8 mouse cellular contexts compared by ENCODE assay signal in the genomic region with DNA sequence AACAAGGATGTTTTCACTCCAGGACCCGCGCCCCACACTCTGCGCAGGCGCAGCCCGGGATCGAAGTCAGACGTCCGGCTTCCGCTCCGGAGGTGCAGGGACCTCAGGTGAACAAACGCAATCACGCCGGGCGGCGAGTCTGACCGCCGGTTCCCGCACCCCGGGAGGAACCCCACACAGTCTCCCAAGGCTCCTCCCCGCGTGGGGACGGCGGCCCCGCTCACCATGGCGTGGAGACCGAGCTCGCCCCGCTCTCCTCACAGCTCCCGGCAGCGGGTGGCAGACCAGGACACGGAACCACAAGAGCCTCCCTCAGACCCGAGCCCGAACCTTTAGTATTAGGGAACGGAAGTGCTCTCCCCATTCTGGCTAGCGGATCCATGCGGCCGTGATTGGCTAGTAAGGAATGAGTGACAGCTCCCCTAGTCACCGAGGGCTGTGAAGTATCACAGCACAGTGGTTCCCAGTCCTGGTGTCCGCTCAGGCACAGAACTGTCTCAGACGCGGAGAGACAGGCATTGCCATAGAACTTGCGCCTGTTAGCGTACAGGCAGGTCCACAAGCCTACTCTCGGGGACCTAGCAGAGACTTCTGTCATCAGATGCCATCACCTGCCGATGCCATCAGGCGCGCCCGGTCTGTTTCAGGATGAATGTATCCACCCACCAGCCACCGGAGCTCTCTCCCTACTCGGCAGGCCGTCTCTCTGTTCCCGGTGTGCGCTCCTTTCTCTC. TPM values are rescaled to one million over a fixed set of nuclear protein-coding genes. Genes with fewer than 3 reads are reported as not detected.
DNase-seq lines count a peak whose midpoint lies in the region; ATAC-seq and TF ChIP-seq lines count a peak whose summit lies in the region.
"Not testable (repeated sequence)": the region's sequence is repeated elsewhere in the genome, so short reads cannot be mapped to it uniquely, and the experiment has no call there.

A gene (minus strand): TSS at position 295 of the 734 bp plus-strand sequence.

- not testable (repeated sequence) for TF ChIP-seq RAD21 in CH12.LX (IDR thresholded peaks at IDR 0.05; ENCODE audit: low read depth, low read length)

- peaks cover 21% of the 10 kb centered on the region for H3K79me2 ChIP-seq in CH12.LX (replicated peaks; ENCODE audit: control insufficient read depth, extremely low read depth, insufficient read depth, poor library complexity, severe bottlenecking)

- dilution Hi-C loops in CH12.LX (cut with MboI; ENCODE audit: extremely low pct_ligation_motif_present, extremely low pct_unique_long_range_greater_than_20kb, low sequenced_read_pairs) = not testable (repeated sequence)

- H3K27me3 ChIP-seq in CH12.LX (replicated peaks); forebrain, embryonic 11.5 days (ENCODE audit: control insufficient read depth, insufficient read depth, low read length); heart, embryonic 16.5 days (ENCODE audit: control insufficient read depth, insufficient read depth, low read length); liver, embryonic 15.5 days; neural tube, embryonic 13.5 days; testis, adult 2 months (ENCODE audit: control insufficient read depth, insufficient read depth, low read length): not testable (repeated sequence)

- H3K9me3 ChIP-seq in CH12.LX (replicated peaks; ENCODE audit: low read length); forebrain, embryonic 11.5 days (ENCODE audit: control insufficient read depth, low read length); heart, embryonic 16.5 days (replicated peaks; ENCODE audit: control insufficient read depth, low read length); liver, embryonic 15.5 days (replicated peaks); neural tube, embryonic 13.5 days: not testable (repeated sequence)

- H3K4me2 ChIP-seq in CH12.LX (ENCODE audit: insufficient read depth, low read depth, poor library complexity, severe bottlenecking) = peak within 1 kb of the TSS; percentile 89
- H3K4me2 ChIP-seq in forebrain, embryonic 11.5 days (ENCODE audit: low read depth, low read length, severe bottlenecking) = peak within 1 kb of the TSS; percentile 52
- peak within 1 kb of the TSS; percentile 74 for H3K4me2 ChIP-seq in heart, embryonic 16.5 days (ENCODE audit: low read depth, low read length)
- H3K4me2 ChIP-seq in liver, embryonic 15.5 days = peak within 1 kb of the TSS; percentile 78
- peak within 1 kb of the TSS; percentile 64 for H3K4me2 ChIP-seq in neural tube, embryonic 13.5 days

- in situ Hi-C loops in CH12.LX (cut with MboI; ENCODE audit: low pct_ligation_motif_present, low pct_unique_long_range_greater_than_20kb, low sequenced_read_pairs) = not testable (repeated sequence)

- ATAC-seq in forebrain, embryonic 11.5 days (replicated peaks; ENCODE audit: low FRiP score) = peak; percentile 99
- ATAC-seq in heart, embryonic 16.5 days (replicated peaks; ENCODE audit: extremely low read depth, insufficient read depth, low FRiP score) = peak; percentile 99
- peak; percentile 99 for ATAC-seq in liver, embryonic 15.5 days (ENCODE audit: insufficient read depth)
- peak; percentile 100 for ATAC-seq in neural tube, embryonic 13.5 days (ENCODE audit: low read depth)

- peak; percentile 76 for TF ChIP-seq POLR2A in CH12.LX (IDR thresholded peaks at IDR 0.05; ENCODE audit: low read depth, low read length)
- TF ChIP-seq POLR2A in testis, adult 2 months (IDR thresholded peaks at IDR 0.05; ENCODE audit: control insufficient read depth, low read depth, low read length) = peak; percentile 63

- WGBS in forebrain, embryonic 11.5 days = under 1% methylated on average over 37 of the region's 53 CpGs
- under 1% methylated on average over 36 of the region's 53 CpGs for WGBS in heart, embryonic 16.5 days
- 0% methylated on average over 41 of the region's 53 CpGs for WGBS in liver, embryonic 15.5 days (ENCODE audit: insufficient replicate concordance)
- WGBS in neural tube, embryonic 13.5 days = under 1% methylated on average over 40 of the region's 53 CpGs

- not testable (repeated sequence) for H3K4me1 ChIP-seq in CH12.LX (ENCODE audit: control insufficient read depth in 1 of 2, insufficient read depth in 2 of 2); forebrain, embryonic 11.5 days (replicated peaks; ENCODE audit: control insufficient read depth, insufficient read depth, low read length); heart, embryonic 16.5 days (ENCODE audit: control insufficient read depth, insufficient read depth, low read length); testis, adult 2 months (ENCODE audit: control insufficient read depth, insufficient read depth, low read length)
- peaks cover 16% of the 10 kb centered on the region for H3K4me1 ChIP-seq in liver, embryonic 15.5 days (replicated peaks)
- H3K4me1 ChIP-seq in neural tube, embryonic 13.5 days (replicated peaks) = peaks cover 22% of the 10 kb centered on the region

- TF ChIP-seq CTCF in CH12.LX (conservative IDR thresholded peaks at IDR 0.05 in 1 of 2, IDR thresholded peaks at IDR 0.05 in 1 of 2; ENCODE audit: low read depth in 2 of 2, low read length in 2 of 2); testis, adult 2 months (IDR thresholded peaks at IDR 0.05; ENCODE audit: control insufficient read depth, insufficient read depth, insufficient replicate concordance, low read depth, low read length): not testable (repeated sequence)

- peak within 1 kb of the TSS; percentile 56 to 87 (median 59) for H3K4me3 ChIP-seq in CH12.LX (replicated peaks in 1 of 3; ENCODE audit: low read depth in 2 of 3, low read length in 2 of 3, poor library complexity in 1 of 3)
- H3K4me3 ChIP-seq in forebrain, embryonic 11.5 days (ENCODE audit: low read depth, low read length) = peak within 1 kb of the TSS; percentile 43
- H3K4me3 ChIP-seq in heart, embryonic 16.5 days (ENCODE audit: low read length) = peak within 1 kb of the TSS; percentile 62
- peak within 1 kb of the TSS; percentile 65 for H3K4me3 ChIP-seq in liver, embryonic 15.5 days (replicated peaks)
- H3K4me3 ChIP-seq in neural tube, embryonic 13.5 days = peak within 1 kb of the TSS; percentile 49
- peak within 1 kb of the TSS; percentile 79 for H3K4me3 ChIP-seq in testis, adult 2 months (ENCODE audit: control insufficient read depth, low read depth, low read length)

- peak within 1 kb of the TSS; percentile 82 for H3K27ac ChIP-seq in CH12.LX (ENCODE audit: insufficient read depth, low read depth)
- H3K27ac ChIP-seq in forebrain, embryonic 11.5 days (ENCODE audit: low read depth, low read length) = not testable (repeated sequence)
- H3K27ac ChIP-seq in heart, embryonic 16.5 days (ENCODE audit: low read length) = peak within 1 kb of the TSS; percentile 76
- peak within 1 kb of the TSS; percentile 62 for H3K27ac ChIP-seq in liver, embryonic 15.5 days (replicated peaks)
- peak within 1 kb of the TSS; percentile 84 for H3K27ac ChIP-seq in neural tube, embryonic 13.5 days (replicated peaks)
- peak within 1 kb of the TSS; percentile 18; the same call in 1 of the 2 replicates for H3K27ac ChIP-seq in testis, adult 2 months (ENCODE audit: control insufficient read depth, insufficient read depth, low read depth, low read length)

- peak; percentile 89 for DNase-seq in CH12.LX (ENCODE audit: extremely low read depth)
- DNase-seq in c-Kit-positive CD71-positive TER-119-negative erythroid progenitor cells, embryonic 14.5 days (ENCODE audit: low read depth) = peak; percentile 75
- DNase-seq in forebrain, embryonic 11.5 days (ENCODE audit: low spot score) = peak; percentile 86
- DNase-seq in kidney, postnatal 36 days = peak; percentile 83 to 87

- H3K9ac ChIP-seq in CH12.LX (ENCODE audit: insufficient read depth, low read depth) = peak within 1 kb of the TSS; percentile 87
- peak within 1 kb of the TSS; percentile 59 for H3K9ac ChIP-seq in forebrain, embryonic 11.5 days (ENCODE audit: low read length)
- H3K9ac ChIP-seq in heart, embryonic 16.5 days (ENCODE audit: low read length) = peak within 1 kb of the TSS; percentile 81
- peak within 1 kb of the TSS; percentile 56 for H3K9ac ChIP-seq in liver, embryonic 15.5 days
- peak within 1 kb of the TSS; percentile 75 for H3K9ac ChIP-seq in neural tube, embryonic 13.5 days

- not testable (repeated sequence) for H3K36me3 ChIP-seq in CH12.LX (replicated peaks in 1 of 2; ENCODE audit: control insufficient read depth in 1 of 2, insufficient read depth in 1 of 2, low read length in 1 of 2); forebrain, embryonic 11.5 days (ENCODE audit: control insufficient read depth, insufficient read depth, low read length); heart, embryonic 16.5 days (ENCODE audit: control insufficient read depth, insufficient read depth); liver, embryonic 15.5 days (replicated peaks); neural tube, embryonic 13.5 days; testis, adult 2 months (ENCODE audit: control insufficient read depth, insufficient read depth, low read length)

- TF ChIP-seq EP300 in CH12.LX (IDR thresholded peaks at IDR 0.05; ENCODE audit: low read length) = not testable (repeated sequence)

TF ChIP-seq in CH12.LX, 34 proteins besides CTCF, POLR2A, EP300 and RAD21 (continues in another document):
- TF ChIP-seq TCF12 (IDR thresholded peaks at IDR 0.05; ENCODE audit: low read depth, low read length) = peak; percentile 43; the same call in 1 of the 2 replicates
- 0 out of 2 replicates have a peak, but pooled peaks have one; percentile 34 for TF ChIP-seq KAT2A (IDR thresholded peaks at IDR 0.05; ENCODE audit: insufficient replicate concordance, low read length)
- peak; percentile 75 for TF ChIP-seq HCFC1 (IDR thresholded peaks at IDR 0.05; ENCODE audit: low read depth, low read length)
- peak; percentile 70 for TF ChIP-seq NRF1 (IDR thresholded peaks at IDR 0.05; ENCODE audit: low read depth, low read length)
- TF ChIP-seq NELFE (IDR thresholded peaks at IDR 0.05; ENCODE audit: low read depth, low read length) = peak; percentile 79
- TF ChIP-seq TBP (conservative IDR thresholded peaks at IDR 0.05; ENCODE audit: low read depth, low read length) = 0 out of 2 replicates have a peak, but pooled peaks have one; percentile 59

RNA-seq across cellular contexts. Expression of the gene that starts here (rescaled TPM):
- total RNA-seq in CH12.LX (2012; rRNA removed) = 3.7 and 4.1 TPM in 2 replicates
- total RNA-seq in CH12.LX (2014; rRNA removed) = 8.3 and 8.8 TPM in 2 replicates
- 3.7 and 4.1 TPM in 2 replicates for polyA plus RNA-seq in CH12.LX (2012; ENCODE audit: insufficient read length, low read depth)
- 9.5 and 9.9 TPM in 2 replicates for polyA plus RNA-seq in forebrain, embryonic 11.5 days (2014; fragmentation: Nextera tagmentation; extraction: Ambion mirVana)
- polyA plus RNA-seq in heart, embryonic 16.5 days (2015; fragmentation: Nextera tagmentation; extraction: Ambion mirVana) = 6.1 and 7.0 TPM in 2 replicates
- 2.0 and 2.2 TPM in 2 replicates for polyA plus RNA-seq in liver, embryonic 15.5 days (2015; fragmentation: Nextera tagmentation; extraction: Ambion mirVana)
- polyA plus RNA-seq in neural tube, embryonic 13.5 days (2015; fragmentation: Nextera tagmentation; extraction: Ambion mirVana) = 10.1 and 11.9 TPM in 2 replicates
- 0.17 and 0.23 TPM in 2 replicates for polyA plus RNA-seq in testis, adult 2 months (2012; rRNA removed)
